Mouse (Mus musculus) layer of hippocampus, postnatal 25 days (tissue): ENCODE measurements at regions not wholly inside any gene's neighbourhood (a gene's known extent, or its start where the extent isn't known, plus 50 kb on each side); places are given as distances from the start of the nearest gene placed in this dataset.

Experiments used
- DNase-seq, 2 experiments: peaks; one replicate each; pipeline ENCODE4 v3.0.0; 2022; ENCODE audit warnings: mixed read lengths in 2 of 2, low spot score in 1 of 2; ENCODE audit errors: extremely low spot score in 1 of 2

- no peak for DNase-seq
Observed at GRCm38 (mm10) chr1:146185444-146185843, 309.1 kb upstream of the Brinp3 start.

GRCm38 (mm10) chr1:146211646-146212045 lies 282.9 kb upstream of the Brinp3 start:
- no peak for DNase-seq

GRCm38 (mm10) chr1:146231487-146232466 lies 262.8 kb upstream of the Brinp3 start:
- DNase-seq = peak; percentile 9 to 32

GRCm38 (mm10) chr1:146260400-146260799 lies 234.2 kb upstream of the Brinp3 start:
- DNase-seq = no peak

GRCm38 (mm10) chr1:146299031-146299430 lies 195.5 kb upstream of the Brinp3 start:
- DNase-seq = no peak

GRCm38 (mm10) chr1:146312547-146312946 lies 182.0 kb upstream of the Brinp3 start:
- peak in 1 of 2 experiments; percentile 3 for DNase-seq

GRCm38 (mm10) chr1:146316172-146317158 lies 178.1 kb upstream of the Brinp3 start:
- no peak for DNase-seq

GRCm38 (mm10) chr1:146322026-146322425 lies 172.5 kb upstream of the Brinp3 start:
- no peak for DNase-seq

- no peak for DNase-seq
Observed at GRCm38 (mm10) chr1:146322862-146323261, 171.7 kb upstream of the Brinp3 start.

GRCm38 (mm10) chr1:146337049-146337448 lies 157.5 kb upstream of the Brinp3 start:
- no peak for DNase-seq

- DNase-seq = no peak
Observed at GRCm38 (mm10) chr1:146356964-146357363, 137.6 kb upstream of the Brinp3 start.

- DNase-seq = no peak
Observed at GRCm38 (mm10) chr1:146358301-146358700, 136.3 kb upstream of the Brinp3 start.

- DNase-seq = no peak
Observed at GRCm38 (mm10) chr1:146359632-146360031, 134.9 kb upstream of the Brinp3 start.

- DNase-seq = no peak
Observed at GRCm38 (mm10) chr1:146360124-146360523, 134.4 kb upstream of the Brinp3 start.

GRCm38 (mm10) chr1:146363777-146364176 lies 130.8 kb upstream of the Brinp3 start:
- DNase-seq = no peak
